Mouse (Mus musculus) left cerebral cortex, adult 8-10 months (tissue): ENCODE data around the gene Ndufb7. TPM values are rescaled to one million over a fixed set of nuclear protein-coding genes. Genes with fewer than 3 reads are reported as not detected.
"Not testable (repeated sequence)": the region's sequence is repeated elsewhere in the genome, so short reads cannot be mapped to it uniquely, and the experiment has no call there.

Experiments used
- DNase-seq, 2 experiments: peaks; one replicate each; pipeline ENCODE4 v3.0.0; 2022; ENCODE audit warnings: low spot score in 2 of 2
- total RNA-seq, 4 experiments: library from RNA; stranded (reverse); gene quantifications; 2 replicates each; pipeline ENCODE4 v1.2.4; 2022

The Ndufb7 gene
- total RNA-seq, 4 experiments from 2014 or later = 115 to 152 (median 134) TPM

- DNase-seq = no peak
Observed at GRCm38 (mm10) chr8:83575561-83576515, 9.4 kb downstream of the Ndufb7 start.

- DNase-seq = no peak
Observed at GRCm38 (mm10) chr8:83576516-83576895, 10.0 kb downstream of the Ndufb7 start.

- peak in 1 of 2 experiments; percentile 6 for DNase-seq
Observed at GRCm38 (mm10) chr8:83576921-83577320, 10.4 kb downstream of the Ndufb7 start.

- DNase-seq = peak in 1 of 2 experiments; percentile 13
Observed at GRCm38 (mm10) chr8:83577384-83577791, 10.9 kb downstream of the Ndufb7 start.

GRCm38 (mm10) chr8:83578131-83579055 lies 11.9 kb downstream of the Ndufb7 start:
- DNase-seq = no peak

GRCm38 (mm10) chr8:83579676-83580075 lies 13.2 kb downstream of the Ndufb7 start:
- peak in 1 of 2 experiments; percentile 4 for DNase-seq

- peak in 1 of 2 experiments; percentile 4 for DNase-seq
Observed at GRCm38 (mm10) chr8:83580826-83581225, 14.4 kb downstream of the Ndufb7 start.

GRCm38 (mm10) chr8:83582226-83582625 lies 15.8 kb downstream of the Ndufb7 start:
- no peak for DNase-seq

GRCm38 (mm10) chr8:83583236-83583635 lies 16.8 kb downstream of the Ndufb7 start:
- no peak for DNase-seq

- DNase-seq = no peak
Observed at GRCm38 (mm10) chr8:83584771-83585170, 18.3 kb downstream of the Ndufb7 start.

- no peak for DNase-seq
Observed at GRCm38 (mm10) chr8:83585333-83585732, 18.9 kb downstream of the Ndufb7 start.

GRCm38 (mm10) chr8:83587644-83588043 lies 21.2 kb downstream of the Ndufb7 start:
- DNase-seq = no peak

GRCm38 (mm10) chr8:83588886-83589285 lies 22.4 kb downstream of the Ndufb7 start:
- no peak for DNase-seq

GRCm38 (mm10) chr8:83590488-83591023 lies 24.1 kb downstream of the Ndufb7 start:
- DNase-seq = no peak

- no peak for DNase-seq
Observed at GRCm38 (mm10) chr8:83592682-83593081, 26.2 kb downstream of the Ndufb7 start.

- DNase-seq = no peak
Observed at GRCm38 (mm10) chr8:83593325-83594166, 27.1 kb downstream of the Ndufb7 start.

GRCm38 (mm10) chr8:83594167-83595049 lies 27.9 kb downstream of the Ndufb7 start:
- DNase-seq = peak; percentile 91 to 97

GRCm38 (mm10) chr8:83595050-83595345 lies 28.5 kb downstream of the Ndufb7 start:
- DNase-seq = not testable (repeated sequence)

GRCm38 (mm10) chr8:83596369-83596768 lies 29.9 kb downstream of the Ndufb7 start:
- no peak for DNase-seq

- no peak for DNase-seq
Observed at GRCm38 (mm10) chr8:83598146-83598545, 31.7 kb downstream of the Ndufb7 start.
